Mouse (Mus musculus) midbrain, embryonic 11.5 days (tissue): ENCODE results near the gene Pan3. TPM values are rescaled to one million over a fixed set of nuclear protein-coding genes. Genes with fewer than 3 reads are reported as not detected.
A peak's percentile ranks its signal among the peaks of the same experiment; 100 is the strongest.

Source experiments
- ATAC-seq: fragments of 200-750 bp; cut with Nextera tagmentation; 2 replicates; pipeline ENCODE4 v1.8.0; 2017; ENCODE audit warnings: moderate TSS enrichment, moderate library complexity; ENCODE audit not compliant: low FRiP score
- DNase-seq: peaks from one replicate; pipeline ENCODE4 v3.0.0; 2015; ENCODE audit warnings: low spot score; ENCODE audit errors: missing footprints
- H3K27ac ChIP-seq: fragments of 300-500 bp; sonication (generic); 2 replicates; pipeline ENCODE4 v1.5.1; 2014; ENCODE audit warnings: low read depth, low read length
- H3K27me3 ChIP-seq: fragments of 300-500 bp; sonication (generic); 2 replicates; pipeline ENCODE4 v1.6.1; 2014; ENCODE audit warnings: mild to moderate bottlenecking, low read length, moderate library complexity, mixed read lengths; ENCODE audit not compliant: control insufficient read depth, insufficient read depth
- H3K36me3 ChIP-seq: fragments of 300-500 bp; sonication (generic); 2 replicates; pipeline ENCODE4 v1.6.1; 2014; ENCODE audit warnings: mild to moderate bottlenecking, low read length, moderate library complexity, mixed read lengths; ENCODE audit not compliant: control insufficient read depth, insufficient read depth
- H3K4me1 ChIP-seq: fragments of 300-500 bp; sonication (generic); 2 replicates; pipeline ENCODE4 v1.6.1; 2014; ENCODE audit warnings: low read length; ENCODE audit not compliant: control insufficient read depth, insufficient read depth
- H3K4me2 ChIP-seq: fragments of 300-500 bp; sonication (generic); 2 replicates; pipeline ENCODE4 v1.6.1; 2014; ENCODE audit warnings: mild to moderate bottlenecking, moderate library complexity
- H3K4me3 ChIP-seq: fragments of 300-500 bp; sonication (generic); 2 replicates; pipeline ENCODE4 v1.5.1; 2014; ENCODE audit warnings: low read depth, low read length
- H3K9ac ChIP-seq: fragments of 300-500 bp; sonication (generic); 2 replicates; pipeline ENCODE4 v1.6.1; 2014; ENCODE audit warnings: low read length
- H3K9me3 ChIP-seq: fragments of 300-500 bp; sonication (generic); 2 replicates; pipeline ENCODE4 v1.6.1; 2016; ENCODE audit warnings: low read length; ENCODE audit not compliant: control insufficient read depth
- WGBS: fragments of 180-500 bp; shearing (Covaris S2); extraction: QIAGEN DNeasy Blood & Tissue Kit; methylation state at CpG from one replicate; pipeline ENCODE4 v1.1.7; 2014; 5-methylcytosine and 5-hydroxymethylcytosine counted together
- polyA plus RNA-seq: library from polyadenylated mRNA; unstranded; fragments of >200 nt; fragmentation: Nextera tagmentation; extraction: Ambion mirVana; gene quantifications from 2 replicates; pipeline ENCODE4 v1.2.1, GENCODE M21; 2014

Pan3 gene
- polyA plus RNA-seq, 1 experiment from 2014 or later = 49.4 TPM

DNA sequence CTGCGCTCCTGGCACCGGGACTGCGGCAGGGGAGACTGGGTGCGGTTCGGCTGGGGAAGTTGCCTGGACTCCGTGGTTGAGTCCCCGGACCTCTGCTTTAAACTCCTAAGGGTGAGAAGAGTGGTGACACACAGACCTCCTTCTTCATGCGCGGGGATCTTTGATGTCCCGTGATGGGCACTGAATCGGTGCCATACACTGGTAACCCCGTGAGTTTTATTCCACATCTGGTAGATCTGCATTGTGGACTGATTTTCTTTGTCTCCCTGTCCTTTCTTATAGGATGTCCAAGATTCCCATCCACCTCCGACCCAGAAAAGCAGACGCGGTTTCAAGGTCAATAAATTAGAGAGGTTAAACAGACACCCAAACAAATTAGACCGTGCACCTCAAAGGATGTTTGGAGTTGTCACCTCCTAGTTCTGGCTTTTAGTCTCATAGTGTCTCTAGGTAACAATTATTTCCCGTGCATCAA, 29.4 kb upstream of the Pan3 start:
- DNase-seq (peak; percentile 88), ATAC-seq (peak; percentile 9; the same call in 1 of the 2 replicates)
- Histone ChIP-seq H3K4me2 (peak overlapping the region; percentile 63), H3K27me3 (peaks cover 40% of the 10 kb centered on the region), H3K9ac (no peak overlapping the region), H3K9me3 (no peaks in the 10 kb centered on the region), H3K4me3 (peak overlapping the region; percentile 33), H3K4me1 (no peaks in the 10 kb centered on the region; the same call in 1 of the 2 replicates), H3K36me3 (no peaks in the 10 kb centered on the region), H3K27ac (no peak overlapping the region)
- 3% methylated on average over 17 of the region's 17 CpGs for WGBS

DNA sequence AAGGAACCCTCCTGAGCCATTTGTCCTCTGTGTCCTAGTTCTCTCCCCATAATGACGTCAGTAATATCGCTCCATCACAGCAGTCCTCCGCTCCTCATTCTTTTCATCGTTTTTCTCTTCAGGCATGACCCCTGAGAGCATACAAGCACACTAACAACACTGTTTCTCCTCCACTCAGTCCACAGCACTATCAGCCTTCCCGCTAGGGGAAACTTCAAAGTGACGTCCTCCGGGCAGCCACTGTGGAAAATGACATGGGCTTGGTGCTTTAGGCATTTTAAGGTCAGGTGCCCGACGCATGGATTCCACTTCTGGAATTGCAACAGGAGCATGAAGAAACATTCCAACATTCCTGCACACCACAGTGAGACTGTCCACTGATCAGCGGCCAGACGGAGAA, 28.9 kb upstream of the Pan3 start:
- no peaks in the 10 kb centered on the region for H3K9me3 ChIP-seq
- H3K9ac ChIP-seq = no peak overlapping the region
- H3K27me3 ChIP-seq = peaks cover 40% of the 10 kb centered on the region
- H3K4me1 ChIP-seq = no peaks in the 10 kb centered on the region; the same call in 1 of the 2 replicates
- H3K4me2 ChIP-seq = no peak overlapping the region; the same call in 1 of the 2 replicates
- peak; percentile 84 for DNase-seq
- no peak overlapping the region for H3K4me3 ChIP-seq
- WGBS = 33% methylated on average over 11 of the region's 11 CpGs
- no peaks in the 10 kb centered on the region for H3K36me3 ChIP-seq
- ATAC-seq = no peak
- H3K27ac ChIP-seq = no peak overlapping the region

DNA sequence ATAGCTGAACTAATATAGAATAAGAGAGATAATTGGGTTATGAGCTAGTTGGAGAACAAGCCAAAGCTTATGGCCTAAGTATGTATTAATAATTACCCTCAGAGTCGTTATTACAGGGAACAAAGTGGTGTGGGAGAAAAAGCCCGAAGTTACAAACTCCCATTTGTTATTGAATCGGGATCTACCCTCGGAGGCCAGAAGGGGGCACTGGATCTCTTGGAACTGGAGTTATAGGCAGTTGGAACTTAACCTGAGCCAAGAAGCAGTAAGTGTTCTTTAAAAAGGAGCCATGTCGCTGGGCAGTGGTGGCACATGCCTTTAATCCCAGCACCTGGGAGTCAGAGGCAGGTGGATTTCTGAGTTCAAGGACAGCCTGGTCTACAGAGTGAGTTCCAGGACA, 27.5 kb upstream of the Pan3 start:
- no peak overlapping the region for H3K4me2 ChIP-seq
- H3K36me3 ChIP-seq = no peaks in the 10 kb centered on the region
- no peak overlapping the region for H3K4me3 ChIP-seq
- H3K4me1 ChIP-seq = no peaks in the 10 kb centered on the region; the same call in 1 of the 2 replicates
- H3K9ac ChIP-seq = no peak overlapping the region
- ATAC-seq (no peak), DNase-seq (peak; percentile 89)
- no peaks in the 10 kb centered on the region for H3K9me3 ChIP-seq
- 27% methylated on average over 5 of the region's 5 CpGs for WGBS
- H3K27ac ChIP-seq = no peak overlapping the region
- peaks cover 38% of the 10 kb centered on the region for H3K27me3 ChIP-seq

DNA sequence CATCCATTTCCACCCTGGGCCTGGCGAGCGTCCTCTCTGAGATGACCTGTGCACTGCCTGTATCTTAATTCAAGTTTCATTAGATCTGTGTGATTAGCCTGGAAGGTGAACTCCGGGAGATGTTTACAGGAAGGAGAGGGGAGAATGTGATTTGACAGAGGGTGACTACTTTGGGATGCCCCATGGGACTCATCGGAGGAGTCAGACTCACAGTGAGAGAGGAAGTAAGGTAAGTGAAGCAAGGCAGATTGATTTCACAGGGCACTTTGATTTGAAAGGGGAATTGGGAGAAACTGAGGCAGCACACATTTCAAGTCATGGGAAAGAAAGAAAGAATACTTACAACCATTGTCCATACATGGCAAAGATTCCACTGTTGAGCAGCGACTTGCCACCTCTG, 23.8 kb upstream of the Pan3 start:
- Histone ChIP-seq H3K9me3 (no peaks in the 10 kb centered on the region), H3K4me1 (no peaks in the 10 kb centered on the region), H3K4me2 (no peak overlapping the region), H3K27me3 (peaks cover 8% of the 10 kb centered on the region), H3K9ac (no peak overlapping the region), H3K36me3 (no peaks in the 10 kb centered on the region), H3K27ac (no peak overlapping the region), H3K4me3 (no peak overlapping the region)
- DNase-seq = no peak
- 82% methylated on average over 5 of the region's 5 CpGs for whole genome bisulfite sequencing
- no peak for ATAC-seq

- DNase-seq (no peak), ATAC-seq (no peak)
- H3K4me3 ChIP-seq = no peak overlapping the region
- H3K4me2 ChIP-seq = no peak overlapping the region
- no peak overlapping the region for H3K9ac ChIP-seq
- no peaks in the 10 kb centered on the region for H3K4me1 ChIP-seq
- no peaks in the 10 kb centered on the region for H3K9me3 ChIP-seq
- WGBS = 66% methylated on average over 29 of the region's 29 CpGs
- no peaks in the 10 kb centered on the region for H3K36me3 ChIP-seq
- H3K27me3 ChIP-seq = no peaks in the 10 kb centered on the region
- H3K27ac ChIP-seq = no peak overlapping the region
Measured at GRCm38 (mm10) chr5:147408731-147409130, 21.2 kb upstream of the Pan3 start.

GRCm38 (mm10) chr5:147410585-147410984, 19.4 kb upstream of the Pan3 start:
- H3K27me3 ChIP-seq = no peaks in the 10 kb centered on the region
- H3K4me3 ChIP-seq = no peak overlapping the region
- no peaks in the 10 kb centered on the region for H3K36me3 ChIP-seq
- H3K4me2 ChIP-seq = no peak overlapping the region
- no peaks in the 10 kb centered on the region for H3K9me3 ChIP-seq
- H3K27ac ChIP-seq = no peak overlapping the region
- no peaks in the 10 kb centered on the region for H3K4me1 ChIP-seq
- H3K9ac ChIP-seq = no peak overlapping the region
- ATAC-seq (no peak), DNase-seq (no peak)
- 83% methylated on average over 6 of the region's 6 CpGs for WGBS

DNA sequence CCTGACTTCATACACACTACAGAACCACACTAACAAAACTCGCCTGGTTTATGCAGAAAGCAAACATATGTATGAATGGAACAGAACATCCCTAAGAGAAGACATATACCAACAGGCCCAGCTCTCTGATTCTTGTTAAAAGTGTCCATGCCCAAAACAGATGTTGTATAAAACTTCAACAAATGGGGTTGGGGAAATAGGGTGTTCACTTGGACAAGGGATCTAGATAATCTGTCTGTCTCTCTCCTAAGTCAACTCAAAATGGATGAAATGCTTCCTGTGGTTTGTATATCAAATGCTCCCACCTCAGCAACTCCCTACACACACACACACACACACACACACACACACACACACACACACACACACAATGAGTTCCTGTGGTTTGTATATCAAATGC, 12.0 kb upstream of the Pan3 start:
- DNase-seq (no peak), ATAC-seq (no peak)
- no peak overlapping the region for H3K4me3 ChIP-seq
- no peak overlapping the region for H3K9ac ChIP-seq
- H3K9me3 ChIP-seq = no peaks in the 10 kb centered on the region
- no peaks in the 10 kb centered on the region for H3K27me3 ChIP-seq
- no peaks in the 10 kb centered on the region for H3K36me3 ChIP-seq
- 85% methylated on average over 1 of the region's 1 CpGs for WGBS
- H3K4me2 ChIP-seq = no peak overlapping the region
- no peaks in the 10 kb centered on the region for H3K4me1 ChIP-seq
- no peak overlapping the region for H3K27ac ChIP-seq

GRCm38 (mm10) chr5:147418394-147419121, 11.4 kb upstream of the Pan3 start:
- no peak overlapping the region for H3K27ac ChIP-seq
- H3K9me3 ChIP-seq = no peaks in the 10 kb centered on the region
- H3K9ac ChIP-seq = no peak overlapping the region
- H3K4me1 ChIP-seq = no peaks in the 10 kb centered on the region
- no peak overlapping the region for H3K4me2 ChIP-seq
- no peaks in the 10 kb centered on the region for H3K27me3 ChIP-seq
- ATAC-seq = no peak
- DNase-seq = no peak
- WGBS = 56% methylated on average over 10 of the region's 10 CpGs
- H3K36me3 ChIP-seq = no peaks in the 10 kb centered on the region
- H3K4me3 ChIP-seq = no peak overlapping the region

- DNase-seq (no peak), ATAC-seq (no peak)
- H3K4me3 ChIP-seq = no peak overlapping the region
- H3K9ac ChIP-seq = no peak overlapping the region
- H3K27ac ChIP-seq = no peak overlapping the region
- no peak overlapping the region for H3K4me2 ChIP-seq
- WGBS = 33% methylated on average over 6 of the region's 6 CpGs
- H3K4me1 ChIP-seq = no peaks in the 10 kb centered on the region
- no peaks in the 10 kb centered on the region for H3K36me3 ChIP-seq
- no peaks in the 10 kb centered on the region for H3K27me3 ChIP-seq
- H3K9me3 ChIP-seq = no peaks in the 10 kb centered on the region
Measured at GRCm38 (mm10) chr5:147423612-147424011, 6.3 kb upstream of the Pan3 start.
